ENCODE assay signal across 7 mouse cellular contexts in the genomic region with DNA sequence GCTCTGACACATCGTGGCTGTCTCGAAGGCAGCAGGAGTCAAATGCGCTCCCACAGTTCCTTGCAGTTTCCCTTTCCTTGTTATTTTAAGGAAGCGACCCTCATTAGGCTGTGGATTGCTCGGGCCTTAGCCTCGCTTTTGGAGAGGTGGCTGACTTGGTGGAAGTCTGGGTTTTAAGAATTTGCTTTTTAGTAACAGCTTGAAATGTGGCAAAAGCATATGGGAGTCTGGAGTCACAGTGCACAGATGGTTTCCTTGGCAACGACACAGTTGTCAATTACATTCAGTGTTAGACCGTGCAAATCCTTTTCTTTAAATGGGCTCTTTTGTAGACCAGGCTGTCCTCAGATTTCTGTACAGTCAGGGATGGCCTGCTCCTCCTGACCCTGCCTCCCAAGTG. TPM values are rescaled to one million over a fixed set of nuclear protein-coding genes. Genes with fewer than 3 reads are reported as not detected.
DNase-seq lines count a peak whose midpoint lies in the region; ATAC-seq lines count a peak whose summit lies in the region.

No protein-coding gene starts in this region.

- ATAC-seq in neural tube, embryonic 11.5 days (ENCODE audit: insufficient read depth, low FRiP score, low TSS enrichment), result no peak
- no peak for ATAC-seq in embryonic facial prominence, embryonic 13.5 days (ENCODE audit: insufficient number of reproducible peaks, insufficient read depth, low FRiP score, low TSS enrichment, low read depth)
- no peak for ATAC-seq in intestine, embryonic 16.5 days

- no peaks in the 10 kb centered on the region for H3K27me3 ChIP-seq in neural tube, embryonic 11.5 days (ENCODE audit: control insufficient read depth, insufficient read depth, low read length)
- no peaks in the 10 kb centered on the region for H3K27me3 ChIP-seq in embryonic facial prominence, embryonic 13.5 days
- no peaks in the 10 kb centered on the region for H3K27me3 ChIP-seq in intestine, embryonic 16.5 days (replicated peaks; ENCODE audit: control insufficient read depth, insufficient read depth, low read length)

- 0 out of 2 replicates have a peak overlapping the region, but pooled peaks have one; percentile 87 for H3K27ac ChIP-seq in neural tube, embryonic 11.5 days (ENCODE audit: low read depth, low read length)
- peak overlapping the region; percentile 90; the same call in 1 of the 2 replicates for H3K27ac ChIP-seq in embryonic facial prominence, embryonic 13.5 days
- no peak overlapping the region for H3K27ac ChIP-seq in intestine, embryonic 16.5 days (ENCODE audit: low read length)

- peaks cover 15% of the 10 kb centered on the region for H3K36me3 ChIP-seq in neural tube, embryonic 11.5 days (ENCODE audit: control insufficient read depth, insufficient read depth, low read length)
- H3K36me3 ChIP-seq in embryonic facial prominence, embryonic 13.5 days, result peaks cover 35% of the 10 kb centered on the region
- H3K36me3 ChIP-seq in intestine, embryonic 16.5 days (ENCODE audit: control insufficient read depth, insufficient read depth, low read length), result peaks cover 15% of the 10 kb centered on the region; the same call in 1 of the 2 replicates

- DNase-seq in neural tube, embryonic 11.5 days (ENCODE audit: low spot score), result no peak
- no peak for DNase-seq in neural tube, embryonic 10.5 days (ENCODE audit: extremely low spot score, low spot score)
- peak; percentile 37 for DNase-seq in naive thymus-derived CD4-positive, alpha-beta T cell, adult 2 months (ENCODE audit: low read depth)
- DNase-seq in ovary, adult 18-20 months (ENCODE audit: low spot score), result no peak
- no peak for DNase-seq in left cerebral cortex, adult 18-20 months (ENCODE audit: low spot score in 2 of 2)

- 15% methylated on average over 8 of the region's 8 CpGs for WGBS in neural tube, embryonic 11.5 days
- 12% methylated on average over 8 of the region's 8 CpGs for WGBS in embryonic facial prominence, embryonic 13.5 days
- 13% methylated on average over 8 of the region's 8 CpGs for WGBS in intestine, embryonic 16.5 days

- H3K4me1 ChIP-seq in neural tube, embryonic 11.5 days (ENCODE audit: control insufficient read depth, insufficient read depth, low read length), result peaks cover 12% of the 10 kb centered on the region
- H3K4me1 ChIP-seq in embryonic facial prominence, embryonic 13.5 days, result peaks cover 19% of the 10 kb centered on the region
- H3K4me1 ChIP-seq in intestine, embryonic 16.5 days (ENCODE audit: control insufficient read depth, insufficient read depth, low read length), result peaks cover 12% of the 10 kb centered on the region

- peak overlapping the region; percentile 95 for H3K9ac ChIP-seq in neural tube, embryonic 11.5 days (ENCODE audit: low read length)
- H3K9ac ChIP-seq in embryonic facial prominence, embryonic 13.5 days, result peak overlapping the region; percentile 96
- peak overlapping the region; percentile 91 for H3K9ac ChIP-seq in intestine, embryonic 16.5 days (ENCODE audit: low read depth, low read length)

- no peaks in the 10 kb centered on the region for H3K9me3 ChIP-seq in neural tube, embryonic 11.5 days (ENCODE audit: control insufficient read depth, low read length)
- H3K9me3 ChIP-seq in embryonic facial prominence, embryonic 13.5 days, result no peaks in the 10 kb centered on the region
- no peaks in the 10 kb centered on the region for H3K9me3 ChIP-seq in intestine, embryonic 16.5 days (ENCODE audit: control insufficient read depth, low read length)

- peak overlapping the region; percentile 62 for H3K4me2 ChIP-seq in neural tube, embryonic 11.5 days (ENCODE audit: low read depth)
- H3K4me2 ChIP-seq in embryonic facial prominence, embryonic 13.5 days, result peak overlapping the region; percentile 83
- peak overlapping the region; percentile 85 for H3K4me2 ChIP-seq in intestine, embryonic 16.5 days (ENCODE audit: low read depth, low read length)

- peak overlapping the region; percentile 97 for H3K4me3 ChIP-seq in neural tube, embryonic 11.5 days (ENCODE audit: low read depth, low read length)
- H3K4me3 ChIP-seq in embryonic facial prominence, embryonic 13.5 days, result peak overlapping the region; percentile 97
- H3K4me3 ChIP-seq in intestine, embryonic 16.5 days (ENCODE audit: low read length), result peak overlapping the region; percentile 90

RNA-seq across cellular contexts. Expression of gene Rae1, which starts 1.0 kb away (rescaled TPM):
- 137 and 140 TPM in 2 replicates for polyA plus RNA-seq in neural tube, embryonic 11.5 days (2014; fragmentation: Nextera tagmentation; extraction: Ambion mirVana)
- polyA plus RNA-seq in embryonic facial prominence, embryonic 13.5 days (2015; fragmentation: Nextera tagmentation; extraction: Ambion mirVana), result 137 and 148 TPM in 2 replicates
- 110 and 117 TPM in 2 replicates for polyA plus RNA-seq in intestine, embryonic 16.5 days (2015; fragmentation: Nextera tagmentation; extraction: Ambion mirVana)
- 10 to 100 TPM; 55.2 to 61.0 TPM for total RNA-seq in left cerebral cortex, adult 18-20 months (2021)

RNA-seq across cellular contexts. Expression of gene Rbm38, which starts 19.4 kb away (rescaled TPM):
- polyA plus RNA-seq in neural tube, embryonic 11.5 days (2014; fragmentation: Nextera tagmentation; extraction: Ambion mirVana), result 73.6 and 74.2 TPM in 2 replicates
- polyA plus RNA-seq in embryonic facial prominence, embryonic 13.5 days (2015; fragmentation: Nextera tagmentation; extraction: Ambion mirVana), result 24.2 and 25.8 TPM in 2 replicates
- 62.6 and 64.6 TPM in 2 replicates for polyA plus RNA-seq in intestine, embryonic 16.5 days (2015; fragmentation: Nextera tagmentation; extraction: Ambion mirVana)
- 1 to 10 TPM; 3.4 to 3.9 TPM for total RNA-seq in left cerebral cortex, adult 18-20 months (2021)

RNA-seq across cellular contexts. Expression of gene Spo11, which starts 23.4 kb away (rescaled TPM):
- polyA plus RNA-seq in neural tube, embryonic 11.5 days (2014; fragmentation: Nextera tagmentation; extraction: Ambion mirVana), result 0.42 and 1.1 TPM in 2 replicates
- 2.8 and 3.9 TPM in 2 replicates for polyA plus RNA-seq in embryonic facial prominence, embryonic 13.5 days (2015; fragmentation: Nextera tagmentation; extraction: Ambion mirVana)
- 0.04 and 0.11 TPM in 2 replicates for polyA plus RNA-seq in intestine, embryonic 16.5 days (2015; fragmentation: Nextera tagmentation; extraction: Ambion mirVana)
- under 1 TPM; 0.23 to 0.28 TPM for total RNA-seq in left cerebral cortex, adult 18-20 months (2021)
